Mouse (Mus musculus) heart, embryonic 11.5 days (tissue): ENCODE measurements around the gene Pitpnm2. TPM values are rescaled to one million over a fixed set of nuclear protein-coding genes. Genes with fewer than 3 reads are reported as not detected.

Source experiments
- ATAC-seq: fragments of 200-750 bp; cut with Nextera tagmentation; replicated peaks from 2 replicates; pipeline ENCODE4 v1.8.0; 2017; ENCODE audit warnings: moderate library complexity; ENCODE audit not compliant: insufficient number of reproducible peaks, low FRiP score, low TSS enrichment
- H3K27ac ChIP-seq: fragments of 300-500 bp; sonication (generic); 2 replicates; pipeline ENCODE4 v1.5.1; 2014; ENCODE audit warnings: mild to moderate bottlenecking, low read depth, low read length
- H3K27me3 ChIP-seq: fragments of 300-500 bp; sonication (generic); 2 replicates; pipeline ENCODE4 v1.6.1; 2014; ENCODE audit warnings: mild to moderate bottlenecking, low read length, mixed read lengths; ENCODE audit not compliant: control insufficient read depth, insufficient read depth
- H3K36me3 ChIP-seq: fragments of 300-500 bp; sonication (generic); 2 replicates; pipeline ENCODE4 v1.6.1; 2014; ENCODE audit warnings: mild to moderate bottlenecking, low read length, moderate library complexity, mixed read lengths; ENCODE audit not compliant: control insufficient read depth, insufficient read depth
- H3K4me1 ChIP-seq: fragments of 300-500 bp; sonication (generic); 2 replicates; pipeline ENCODE4 v1.6.1; 2014; ENCODE audit warnings: low read length; ENCODE audit not compliant: control insufficient read depth, insufficient read depth
- H3K4me2 ChIP-seq: fragments of 300-500 bp; sonication (generic); 2 replicates; pipeline ENCODE4 v1.6.1; 2014; ENCODE audit warnings: mild to moderate bottlenecking, moderate library complexity
- H3K4me3 ChIP-seq: fragments of 300-500 bp; sonication (generic); 2 replicates; pipeline ENCODE4 v1.5.1; 2014; ENCODE audit warnings: low read depth, low read length
- H3K9ac ChIP-seq: fragments of 300-500 bp; sonication (generic); 2 replicates; pipeline ENCODE4 v1.6.1; 2014; ENCODE audit warnings: mild to moderate bottlenecking, low read depth, low read length, moderate library complexity
- H3K9me3 ChIP-seq: fragments of 300-500 bp; sonication (generic); replicated peaks from 2 replicates; pipeline ENCODE4 v1.6.1; 2016; ENCODE audit warnings: low read length; ENCODE audit not compliant: control insufficient read depth
- WGBS: fragments of 180-500 bp; shearing (Covaris S2); extraction: QIAGEN DNeasy Blood & Tissue Kit; methylation state at CpG from one replicate; pipeline ENCODE4 v1.1.7; 2014; ENCODE audit not compliant: insufficient replicate concordance; 5-methylcytosine and 5-hydroxymethylcytosine counted together
- polyA plus RNA-seq: library from polyadenylated mRNA; unstranded; fragments of >200 nt; fragmentation: Nextera tagmentation; extraction: Ambion mirVana; gene quantifications from 2 replicates; pipeline ENCODE4 v1.2.1, GENCODE M21; 2014

The Pitpnm2 gene
- polyA plus RNA-seq, 1 experiment from 2014 or later, result 7.8 TPM

GRCm38 (mm10) chr5:124161831-124162230 lies 87.7 kb downstream of the Pitpnm2 start:
- Histone ChIP-seq H3K4me3 (no peak overlapping the region), H3K36me3 (no peaks in the 10 kb centered on the region), H3K27me3 (no peaks in the 10 kb centered on the region), H3K9me3 (no peaks in the 10 kb centered on the region), H3K4me2 (peak overlapping the region; percentile 2; the same call in 1 of the 2 replicates), H3K27ac (peak overlapping the region; percentile 31), H3K4me1 (peaks cover 78% of the 10 kb centered on the region), H3K9ac (no peak overlapping the region)
- 0 out of 2 replicates have a peak, but pooled peaks have one; percentile 43 for ATAC-seq
- 13% methylated on average over 10 of the region's 10 CpGs for WGBS

DNA sequence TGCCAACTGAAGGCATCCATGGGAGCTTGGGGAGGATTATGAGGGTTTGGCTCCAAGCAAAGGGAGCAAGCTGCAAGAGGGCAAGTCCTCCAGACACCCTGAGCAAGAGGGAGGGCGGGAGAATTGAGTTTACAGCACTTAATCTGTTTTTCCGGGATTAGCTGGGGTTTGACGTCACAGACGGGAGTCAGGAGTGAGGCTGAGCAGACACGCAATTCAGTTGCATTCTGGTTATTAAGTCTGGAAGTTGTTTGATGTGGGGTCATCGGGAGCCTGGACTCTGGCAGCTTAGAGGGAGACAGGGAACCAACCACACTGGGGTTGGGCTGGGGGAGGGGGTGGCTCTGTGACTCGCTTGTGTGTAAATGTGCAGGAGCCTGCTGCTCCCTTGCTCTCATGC lies 90.1 kb downstream of the Pitpnm2 start:
- peak overlapping the region; percentile 16; the same call in 1 of the 2 replicates for H3K9ac ChIP-seq

GRCm38 (mm10) chr5:124158305-124158704 lies 91.3 kb downstream of the Pitpnm2 start:
- no peak for ATAC-seq
- H3K4me1 ChIP-seq, result peaks cover 44% of the 10 kb centered on the region
- WGBS, result 29% methylated on average over 4 of the region's 4 CpGs

More for the DNA sequence above, 90.1 kb downstream of the Pitpnm2 start:
- Histone ChIP-seq H3K27ac (peak overlapping the region; percentile 41), H3K4me1 (peaks cover 56% of the 10 kb centered on the region), H3K4me2 (no peak overlapping the region), H3K9me3 (no peaks in the 10 kb centered on the region), H3K27me3 (no peaks in the 10 kb centered on the region), H3K36me3 (no peaks in the 10 kb centered on the region), H3K4me3 (no peak overlapping the region)
- ATAC-seq, result no peak
- 32% methylated on average over 7 of the region's 7 CpGs for WGBS

DNA sequence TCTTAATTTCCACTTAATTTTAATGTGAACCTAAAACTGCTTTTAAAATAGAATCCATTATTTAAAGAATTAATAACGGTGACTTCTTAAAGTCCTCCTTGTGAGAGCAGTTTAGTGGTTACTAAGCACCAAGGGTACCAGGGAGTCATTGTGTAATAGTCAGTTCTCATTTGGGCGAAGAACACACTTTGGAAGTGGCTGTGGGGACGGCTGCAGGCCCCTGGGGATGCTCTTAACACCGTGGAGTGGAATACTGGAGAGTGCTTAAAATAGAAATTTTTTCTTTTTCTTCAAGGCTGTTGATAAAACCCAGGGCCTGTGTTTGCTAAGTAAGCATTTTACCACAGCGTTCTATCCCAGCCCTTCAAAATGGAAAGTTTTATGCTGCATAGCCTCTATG lies 93.6 kb downstream of the Pitpnm2 start:
- H3K27ac ChIP-seq, result no peak overlapping the region
- H3K27me3 ChIP-seq, result no peaks in the 10 kb centered on the region
- peaks cover 23% of the 10 kb centered on the region for H3K4me1 ChIP-seq
- WGBS, result 52% methylated on average over 5 of the region's 5 CpGs
- no peak overlapping the region for H3K4me2 ChIP-seq
- H3K9ac ChIP-seq, result no peak overlapping the region
- H3K9me3 ChIP-seq, result no peaks in the 10 kb centered on the region
- H3K4me3 ChIP-seq, result no peak overlapping the region
- no peak for ATAC-seq
- no peaks in the 10 kb centered on the region for H3K36me3 ChIP-seq

More at GRCm38 (mm10) chr5:124158305-124158704, 91.3 kb downstream of the Pitpnm2 start:
- Histone ChIP-seq H3K4me3 (no peak overlapping the region), H3K27me3 (no peaks in the 10 kb centered on the region), H3K27ac (0 out of 2 replicates have a peak overlapping the region, but pooled peaks have one; percentile 5), H3K4me2 (no peak overlapping the region), H3K9ac (no peak overlapping the region), H3K9me3 (no peaks in the 10 kb centered on the region), H3K36me3 (no peaks in the 10 kb centered on the region)

- Histone ChIP-seq H3K9me3 (no peaks in the 10 kb centered on the region), H3K4me3 (no peak overlapping the region), H3K36me3 (peaks cover 3% of the 10 kb centered on the region; the same call in 1 of the 2 replicates), H3K27me3 (no peaks in the 10 kb centered on the region), H3K27ac (no peak overlapping the region), H3K9ac (no peak overlapping the region), H3K4me2 (no peak overlapping the region), H3K4me1 (no peaks in the 10 kb centered on the region)
- ATAC-seq, result no peak
- WGBS, result 82% methylated on average over 4 of the region's 4 CpGs
Observed at GRCm38 (mm10) chr5:124152734-124153133, 96.8 kb downstream of the Pitpnm2 start.

- H3K36me3 ChIP-seq, result peaks cover 3% of the 10 kb centered on the region; the same call in 1 of the 2 replicates
- no peak overlapping the region for H3K4me3 ChIP-seq
- H3K9me3 ChIP-seq, result no peaks in the 10 kb centered on the region
- ATAC-seq, result no peak
- WGBS, result 66% methylated on average over 7 of the region's 7 CpGs
- H3K9ac ChIP-seq, result no peak overlapping the region
- H3K4me2 ChIP-seq, result no peak overlapping the region
- no peaks in the 10 kb centered on the region for H3K27me3 ChIP-seq
- no peaks in the 10 kb centered on the region; the same call in 1 of the 2 replicates for H3K4me1 ChIP-seq
- no peak overlapping the region for H3K27ac ChIP-seq
Observed at GRCm38 (mm10) chr5:124150895-124151294, 98.7 kb downstream of the Pitpnm2 start.

- H3K4me3 ChIP-seq, result no peak overlapping the region
- peaks cover 3% of the 10 kb centered on the region; the same call in 1 of the 2 replicates for H3K36me3 ChIP-seq
- H3K27ac ChIP-seq, result no peak overlapping the region
- no peak for ATAC-seq
- H3K4me2 ChIP-seq, result no peak overlapping the region
- H3K9ac ChIP-seq, result no peak overlapping the region
- H3K27me3 ChIP-seq, result no peaks in the 10 kb centered on the region
- WGBS, result 44% methylated on average over 5 of the region's 5 CpGs
- H3K4me1 ChIP-seq, result no peaks in the 10 kb centered on the region; the same call in 1 of the 2 replicates
- H3K9me3 ChIP-seq, result no peaks in the 10 kb centered on the region
Observed at GRCm38 (mm10) chr5:124149028-124149427, 100.5 kb downstream of the Pitpnm2 start.

GRCm38 (mm10) chr5:124138066-124138465 lies 111.5 kb downstream of the Pitpnm2 start:
- Histone ChIP-seq H3K4me1 (peaks cover 2% of the 10 kb centered on the region; the same call in 1 of the 2 replicates), H3K4me3 (no peak overlapping the region), H3K36me3 (peaks cover 7% of the 10 kb centered on the region), H3K9ac (no peak overlapping the region), H3K4me2 (no peak overlapping the region), H3K9me3 (no peaks in the 10 kb centered on the region), H3K27me3 (no peaks in the 10 kb centered on the region), H3K27ac (no peak overlapping the region)
- WGBS, result 69% methylated on average over 7 of the region's 7 CpGs
- ATAC-seq, result no peak

- no peak overlapping the region for H3K9ac ChIP-seq
- no peak for ATAC-seq
- H3K9me3 ChIP-seq, result no peaks in the 10 kb centered on the region
- 87% methylated on average over 5 of the region's 5 CpGs for WGBS
- H3K4me1 ChIP-seq, result no peaks in the 10 kb centered on the region
- H3K27ac ChIP-seq, result no peak overlapping the region
- H3K4me2 ChIP-seq, result no peak overlapping the region
- H3K4me3 ChIP-seq, result no peak overlapping the region
- H3K36me3 ChIP-seq, result peaks cover 16% of the 10 kb centered on the region
- no peaks in the 10 kb centered on the region for H3K27me3 ChIP-seq
Observed at GRCm38 (mm10) chr5:124134261-124134660, 115.3 kb downstream of the Pitpnm2 start.
